Mouse (Mus musculus) ES-CJ7 (cell line): ENCODE results near the gene Tgfbr2.

Experiments used
- DNase-seq: peaks from one replicate; pipeline ENCODE4 v3.0.0; 2011; ENCODE audit warnings: low read depth, low spot score

Tgfbr2 gene

DNA sequence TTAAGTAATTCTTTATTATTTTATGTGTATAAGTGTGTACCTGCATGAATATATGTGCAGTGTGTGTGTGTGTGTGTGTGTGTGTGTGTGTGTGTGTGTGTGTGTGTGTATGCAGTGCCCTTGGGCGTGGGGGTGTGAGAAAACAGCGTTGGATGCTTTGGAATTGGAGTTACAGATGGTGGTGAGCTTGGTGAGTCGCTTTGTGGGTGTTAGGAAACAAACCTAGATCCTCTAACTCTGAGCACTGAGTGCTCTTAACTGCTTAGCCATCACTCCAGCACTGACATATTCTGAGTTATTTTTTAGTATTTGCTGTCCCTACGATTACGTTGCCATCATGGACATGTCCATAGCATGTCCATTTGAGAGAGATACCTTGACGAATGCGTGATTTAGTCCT is 59.3 kb downstream of the Tgfbr2 start:
- no peak for DNase-seq

DNA sequence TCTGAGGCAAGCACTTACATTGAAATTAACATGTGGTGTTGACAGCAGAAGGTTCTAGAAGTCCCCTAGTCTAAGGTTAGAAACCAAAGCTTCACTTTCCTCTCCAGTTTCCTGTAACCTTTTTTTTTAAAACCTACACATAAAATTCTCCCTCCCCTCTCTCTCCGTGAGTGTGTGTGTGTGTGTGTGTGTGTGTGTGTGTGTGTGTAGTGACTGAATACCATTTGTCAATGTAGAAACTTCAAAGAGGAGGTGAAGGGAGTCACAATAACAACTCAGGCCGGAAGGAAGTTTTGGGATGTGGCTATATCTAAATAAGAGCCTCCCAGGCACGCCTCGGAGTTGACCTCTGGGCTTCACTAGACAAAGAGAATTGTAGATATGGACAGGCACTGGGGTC is 60.8 kb downstream of the Tgfbr2 start:
- no peak for DNase-seq

DNA sequence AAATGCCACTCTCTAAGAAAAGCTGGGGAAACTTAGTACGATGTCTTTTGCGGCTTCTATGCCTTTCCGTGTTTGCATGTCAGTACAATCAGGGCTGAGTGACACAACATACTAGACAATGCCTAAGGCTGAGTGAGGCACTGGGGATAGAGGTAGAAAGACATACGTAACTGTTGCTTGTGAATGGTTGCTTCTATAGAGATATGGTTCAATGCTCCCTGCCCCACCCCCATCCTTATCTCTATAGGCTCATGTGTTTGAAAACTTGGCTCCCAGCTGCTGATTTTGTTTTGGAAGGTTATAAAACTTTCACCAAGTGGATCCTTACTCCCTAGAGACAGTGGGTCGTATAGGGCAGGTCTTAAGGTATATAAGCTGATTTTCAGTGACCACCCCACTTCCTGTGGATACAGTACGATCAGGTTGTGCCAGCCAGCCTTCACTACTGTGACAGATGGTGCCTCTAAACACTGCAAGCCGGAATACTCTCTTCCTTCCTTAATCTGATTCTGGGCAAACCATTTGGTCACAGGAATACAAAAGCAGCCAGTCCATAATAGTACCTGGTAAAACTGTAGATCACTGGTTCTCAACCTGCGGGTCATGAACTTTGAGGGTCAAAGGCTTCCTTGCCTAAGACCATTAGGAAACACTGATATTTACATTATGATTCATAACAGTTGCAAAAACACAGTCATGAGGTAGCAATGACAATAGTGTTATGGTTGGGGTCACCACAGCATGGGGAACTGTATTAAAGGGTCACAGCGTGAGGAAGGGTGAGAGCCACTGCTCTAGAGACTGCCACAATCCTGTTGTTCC is 63.8 kb downstream of the Tgfbr2 start:
- DNase-seq: no peak

DNA sequence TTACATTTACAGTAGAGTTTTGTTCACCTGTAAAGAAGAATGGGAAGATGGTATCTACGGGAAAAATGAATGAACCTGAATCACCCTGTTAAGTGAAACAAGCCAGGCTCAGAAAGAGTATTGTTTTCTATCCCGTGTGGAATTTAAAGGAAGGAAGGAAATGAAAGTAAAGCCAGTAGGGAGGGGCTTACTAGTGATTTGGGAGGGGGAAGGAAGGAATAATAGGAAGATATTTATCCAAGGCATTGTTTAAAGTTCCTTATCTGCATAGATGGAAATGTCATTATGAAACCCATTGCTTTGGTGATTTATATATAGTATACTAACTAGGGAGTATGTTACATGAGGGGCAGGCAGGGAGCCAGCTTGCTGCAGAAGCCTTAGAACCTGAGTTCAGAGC is 66.4 kb downstream of the Tgfbr2 start:
- no peak for DNase-seq

DNA sequence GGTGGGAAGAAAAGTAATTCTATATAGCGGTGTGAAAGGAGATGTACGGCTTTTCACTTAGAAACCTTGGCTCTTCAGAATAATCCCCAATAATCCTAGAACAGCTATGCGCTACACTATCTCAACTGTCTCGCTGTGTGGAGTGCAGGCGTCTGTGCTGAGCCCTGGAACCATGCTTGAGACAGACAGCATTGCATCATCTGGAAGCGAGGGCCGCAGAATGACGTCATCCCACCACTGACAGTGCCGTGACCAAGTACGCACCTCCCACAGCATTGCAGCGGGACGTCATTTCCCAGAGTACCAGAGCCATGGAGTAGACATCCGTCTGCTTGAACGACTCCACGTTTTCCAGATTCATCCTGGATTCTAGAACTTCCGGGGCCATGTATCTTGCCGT is 70.4 kb downstream of the Tgfbr2 start:
- no peak for DNase-seq

DNA sequence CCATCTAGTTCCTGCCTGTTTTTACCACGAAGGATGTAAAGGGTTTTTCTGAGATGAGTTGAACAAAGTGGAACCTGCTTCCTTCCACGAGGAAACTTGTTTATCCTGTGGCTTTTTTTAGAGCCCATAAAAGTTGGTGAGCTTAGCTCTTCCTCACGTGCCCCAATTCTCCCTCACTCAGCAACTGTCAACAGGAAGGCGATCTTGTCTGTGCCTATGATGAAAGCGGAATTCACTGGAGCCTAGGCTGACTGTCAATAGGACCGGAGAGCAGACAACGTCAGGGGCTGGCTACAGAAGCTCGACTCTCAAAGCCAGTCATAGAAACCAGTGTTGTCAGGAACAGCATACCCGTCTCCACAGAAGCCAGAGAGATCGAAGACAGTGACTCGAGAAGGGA is 73.3 kb downstream of the Tgfbr2 start:
- no peak for DNase-seq

DNA sequence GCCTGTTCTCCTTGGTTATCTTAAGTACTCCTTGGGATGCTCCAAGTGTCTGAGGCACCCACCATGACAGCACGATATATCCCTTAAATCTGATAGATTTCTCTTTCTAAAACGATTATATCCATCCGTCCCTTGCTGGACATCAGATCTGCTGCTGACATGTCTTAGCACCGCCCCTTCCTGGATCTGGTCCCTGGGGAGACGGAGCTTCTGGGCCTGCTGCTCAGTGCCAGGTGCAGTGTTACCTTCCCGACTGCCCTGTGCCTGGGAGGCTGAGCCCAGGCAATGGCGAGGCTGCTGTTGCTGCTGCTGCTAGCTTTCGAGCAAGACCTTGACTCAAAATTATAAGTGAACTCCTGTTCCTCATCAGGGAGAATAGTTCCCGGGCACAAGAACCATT is 75.1 kb downstream of the Tgfbr2 start:
- no peak for DNase-seq

DNA sequence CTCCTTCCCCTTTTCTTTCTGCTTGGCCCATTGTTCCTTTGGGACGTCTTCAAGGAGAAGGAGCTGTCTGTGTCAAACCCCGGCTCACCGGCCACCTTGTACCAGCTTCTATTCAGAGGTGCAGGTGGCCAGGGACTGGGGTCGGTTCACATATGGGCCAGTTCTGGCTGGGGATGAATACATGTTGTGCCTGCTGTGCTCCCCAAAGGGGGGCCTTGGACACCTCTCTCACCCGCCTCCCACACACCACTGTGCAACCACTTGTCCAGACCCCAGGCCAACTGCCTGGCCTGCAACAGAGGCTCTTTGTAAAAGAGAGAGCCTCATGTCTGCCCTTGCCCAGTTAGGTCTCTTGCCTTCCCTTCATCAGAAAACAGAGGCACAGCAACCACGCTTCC is 75.6 kb downstream of the Tgfbr2 start:
- DNase-seq: no peak

DNA sequence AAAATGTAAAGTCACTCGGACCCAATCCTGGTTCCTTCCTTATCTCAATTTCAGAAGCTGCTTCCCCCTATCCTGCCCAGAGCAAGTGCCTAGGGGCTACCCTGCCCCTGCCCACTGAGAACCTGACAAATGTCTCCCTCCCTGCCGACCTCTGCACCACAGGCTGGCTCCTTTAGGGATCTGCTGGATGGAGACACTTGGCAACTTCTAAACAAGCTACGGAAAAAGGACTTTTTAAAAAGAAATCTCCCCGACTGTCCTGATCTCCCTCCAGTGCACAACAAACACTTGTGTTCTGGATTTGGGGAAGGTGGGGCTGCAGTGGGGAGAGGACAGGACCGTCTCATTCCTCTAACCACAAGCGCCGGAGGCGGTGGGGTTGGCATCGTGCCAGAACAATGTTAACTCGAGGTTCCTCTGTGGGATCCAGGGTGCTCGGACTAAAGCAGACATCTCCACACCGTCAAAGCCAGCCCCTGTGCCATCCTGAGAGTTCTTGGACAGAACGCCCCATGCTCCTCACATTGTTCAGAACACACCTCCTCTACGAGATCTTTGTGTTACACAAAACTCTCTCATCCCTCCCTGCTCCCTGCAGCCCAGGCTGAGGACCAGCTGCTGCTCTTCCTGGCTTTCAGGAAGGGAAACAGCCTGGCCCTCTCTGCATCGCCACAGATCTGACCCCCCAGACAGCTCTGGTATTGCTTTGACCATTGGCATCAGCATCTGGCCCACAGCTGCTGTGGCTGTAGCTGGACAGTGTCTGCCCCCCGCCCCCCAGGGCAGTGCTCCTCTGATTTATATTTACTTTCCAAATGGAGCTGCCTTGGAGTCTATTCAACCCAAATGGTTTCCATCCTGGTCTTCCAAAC is 76.2 kb downstream of the Tgfbr2 start:
- no peak for DNase-seq

DNA sequence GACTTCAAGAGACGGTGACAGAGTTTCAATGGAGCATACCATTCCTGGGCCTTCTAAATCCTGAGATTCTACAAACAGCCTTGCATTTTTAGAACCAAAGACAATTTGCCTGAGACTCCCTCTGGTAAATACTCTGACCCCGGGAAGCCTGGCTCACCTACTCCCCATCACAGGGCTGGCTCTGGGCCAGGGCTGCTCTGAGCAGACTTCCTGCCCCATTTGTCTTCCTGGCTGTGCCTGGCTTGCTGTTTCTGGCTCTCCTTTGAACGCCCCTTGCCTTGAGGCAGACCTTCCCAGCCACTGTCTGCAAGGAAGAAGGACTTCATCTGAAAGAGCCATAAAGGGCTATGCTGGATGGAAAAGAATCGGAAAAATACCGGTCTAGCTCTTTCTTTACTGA is 83.2 kb downstream of the Tgfbr2 start:
- DNase-seq: no peak

DNA sequence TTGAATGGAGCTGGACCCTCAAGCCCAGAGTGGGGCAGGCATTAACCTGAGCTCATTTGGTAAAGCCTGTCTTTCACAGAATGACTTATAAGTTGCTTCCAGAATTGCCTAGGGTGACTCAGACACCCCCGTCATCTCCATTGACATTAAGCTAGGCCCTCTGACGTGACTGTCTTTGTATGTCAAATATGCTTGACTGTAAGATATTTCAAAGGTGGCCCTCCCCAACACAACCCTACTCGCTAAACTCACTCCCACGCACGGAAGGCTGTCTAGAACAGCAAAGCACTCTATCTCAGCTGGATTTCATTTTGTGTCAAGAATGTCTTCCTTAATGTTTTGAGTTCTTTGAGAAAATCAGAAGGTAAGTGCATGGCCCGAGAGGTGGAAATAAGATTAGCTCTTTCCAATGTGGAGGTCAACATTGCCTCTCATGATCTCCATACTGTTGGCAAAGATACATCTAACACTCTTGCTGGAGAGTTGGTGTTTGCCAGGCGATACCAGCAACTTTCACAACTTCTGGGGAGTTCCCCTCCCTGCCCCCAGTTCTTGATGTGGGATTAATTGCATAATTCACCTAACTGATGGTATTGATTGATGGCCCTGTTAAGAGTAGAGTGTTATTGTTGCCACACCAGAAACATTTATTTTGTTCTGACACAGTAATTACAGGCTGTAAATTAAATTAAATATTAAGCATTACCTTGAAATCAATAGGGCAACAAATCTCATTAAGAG is 83.9 kb downstream of the Tgfbr2 start:
- no peak for DNase-seq

DNA sequence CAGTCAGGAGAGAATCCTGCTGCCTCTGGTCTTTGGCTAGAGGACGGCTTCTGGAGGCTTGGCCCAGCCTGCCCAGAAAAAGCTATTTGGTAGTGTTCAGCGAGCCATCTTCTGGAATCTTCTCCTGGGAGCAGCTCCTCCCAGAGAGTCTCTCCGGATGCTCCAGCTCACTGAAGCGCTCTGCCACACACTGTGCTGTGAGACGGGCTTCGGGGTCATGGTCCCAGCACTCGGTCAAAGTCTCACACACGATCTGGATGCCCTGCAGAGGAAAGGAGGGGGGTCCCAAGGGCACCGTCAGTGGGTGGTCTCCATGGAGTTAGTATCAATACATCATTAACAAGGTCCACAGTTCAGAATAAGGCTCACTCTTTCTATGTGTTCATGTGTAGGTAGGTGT is 84.9 kb downstream of the Tgfbr2 start:
- DNase-seq: no peak

DNA sequence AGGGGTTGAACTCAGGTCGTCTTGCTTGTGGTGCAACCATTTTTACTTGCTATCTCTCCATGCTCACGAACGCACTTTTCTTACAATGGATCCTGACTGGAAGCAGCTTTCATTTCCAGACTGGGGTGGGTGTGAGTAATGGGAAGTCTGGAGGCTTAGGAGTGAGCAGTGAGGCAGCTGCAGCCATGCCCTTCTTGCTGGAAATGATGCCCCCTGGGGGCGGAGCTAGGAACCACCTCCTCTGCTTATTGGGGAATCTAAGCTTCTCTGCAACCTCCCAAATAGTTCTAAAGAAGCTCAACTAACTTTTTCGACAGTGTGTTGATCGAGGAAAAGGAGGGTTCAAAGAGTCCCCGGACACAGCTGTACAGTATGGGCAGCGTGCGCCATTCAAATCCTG is 86.2 kb downstream of the Tgfbr2 start:
- DNase-seq: peak; percentile 23

DNA sequence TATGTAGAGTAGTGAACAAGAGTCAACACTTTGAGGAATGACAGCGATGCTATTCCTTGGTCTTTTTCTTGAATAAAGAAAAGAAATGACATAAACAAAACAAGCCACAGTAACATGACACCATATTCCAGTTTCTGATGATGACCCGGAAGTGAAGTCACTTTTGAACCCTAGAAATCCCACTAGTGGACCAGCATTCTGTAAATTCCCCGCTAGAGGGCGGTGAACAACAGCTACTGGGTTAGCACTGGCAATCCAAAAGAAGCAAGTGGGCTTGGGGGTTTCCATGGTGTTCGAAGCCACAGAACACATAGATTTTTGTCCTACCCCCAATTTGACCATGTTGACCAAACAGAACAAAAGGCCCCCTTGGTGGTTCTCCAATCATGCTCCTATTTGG is 87.3 kb downstream of the Tgfbr2 start:
- DNase-seq: peak; percentile 79

DNA sequence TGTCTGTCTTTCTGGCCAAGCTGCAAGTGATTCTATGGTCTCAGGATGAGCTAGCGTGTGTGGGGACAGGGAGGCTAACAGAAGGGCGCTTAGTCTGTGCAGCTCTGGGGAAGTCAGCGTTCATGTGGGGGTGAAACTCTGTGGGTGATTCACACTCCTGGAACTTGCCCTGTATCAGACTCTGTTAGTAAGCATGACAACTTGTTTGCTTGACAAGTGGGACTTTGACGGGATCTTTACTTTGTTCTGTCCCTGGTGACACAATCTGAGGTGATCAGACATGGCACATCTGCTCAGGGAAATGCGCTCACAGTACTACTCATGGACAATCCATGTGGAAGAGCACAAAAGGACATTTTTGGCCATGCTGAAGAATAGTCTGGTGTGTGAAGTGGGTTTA is 87.9 kb downstream of the Tgfbr2 start:
- no peak for DNase-seq

DNA sequence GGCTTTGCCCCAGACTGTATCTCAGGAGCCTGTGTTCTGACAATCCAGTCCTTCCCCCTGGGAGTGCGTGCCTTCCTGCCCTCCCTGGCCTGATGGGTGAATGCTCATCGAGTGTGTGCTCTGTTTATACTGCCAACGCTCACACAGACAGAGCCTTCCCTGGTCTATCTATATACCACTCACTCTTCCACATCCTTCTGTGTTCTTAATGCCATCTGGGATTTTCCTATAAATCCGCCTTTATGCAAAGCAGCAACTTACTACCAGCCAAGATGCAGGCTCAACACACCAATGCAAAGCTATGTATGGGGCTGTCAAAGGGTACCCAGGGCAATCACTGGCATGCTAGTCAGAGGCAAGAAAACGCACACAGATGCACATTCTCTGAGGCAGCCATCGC is 89.2 kb downstream of the Tgfbr2 start:
- no peak for DNase-seq

DNA sequence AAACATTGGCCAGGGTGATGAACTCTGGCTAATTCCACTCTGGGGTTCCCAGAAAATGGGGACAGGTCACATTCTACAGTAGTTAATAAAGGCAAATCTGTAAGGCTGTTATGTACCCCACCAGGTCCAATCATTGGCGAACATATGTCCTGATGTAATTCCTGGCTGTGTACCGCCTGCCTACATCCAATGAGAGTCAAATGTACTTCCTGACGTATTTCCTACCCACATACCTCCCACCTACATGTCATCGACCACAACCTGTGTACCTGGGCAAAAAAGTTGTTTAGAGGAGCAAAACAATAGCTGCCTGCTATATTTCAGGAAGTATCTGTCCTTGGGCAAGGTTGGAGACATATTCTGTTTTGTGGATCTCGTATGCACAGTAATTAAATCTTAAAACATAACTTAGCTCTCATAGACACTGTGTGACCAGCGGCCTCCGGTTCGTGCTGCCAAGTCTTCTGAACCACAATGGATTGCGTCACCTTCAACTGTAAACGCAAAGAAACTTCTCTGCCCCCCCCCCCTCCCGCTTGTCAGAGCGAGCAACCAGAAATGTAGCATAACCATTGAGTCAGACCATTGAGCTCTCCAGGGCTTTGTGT is 90.7 kb downstream of the Tgfbr2 start:
- DNase-seq: no peak

DNA sequence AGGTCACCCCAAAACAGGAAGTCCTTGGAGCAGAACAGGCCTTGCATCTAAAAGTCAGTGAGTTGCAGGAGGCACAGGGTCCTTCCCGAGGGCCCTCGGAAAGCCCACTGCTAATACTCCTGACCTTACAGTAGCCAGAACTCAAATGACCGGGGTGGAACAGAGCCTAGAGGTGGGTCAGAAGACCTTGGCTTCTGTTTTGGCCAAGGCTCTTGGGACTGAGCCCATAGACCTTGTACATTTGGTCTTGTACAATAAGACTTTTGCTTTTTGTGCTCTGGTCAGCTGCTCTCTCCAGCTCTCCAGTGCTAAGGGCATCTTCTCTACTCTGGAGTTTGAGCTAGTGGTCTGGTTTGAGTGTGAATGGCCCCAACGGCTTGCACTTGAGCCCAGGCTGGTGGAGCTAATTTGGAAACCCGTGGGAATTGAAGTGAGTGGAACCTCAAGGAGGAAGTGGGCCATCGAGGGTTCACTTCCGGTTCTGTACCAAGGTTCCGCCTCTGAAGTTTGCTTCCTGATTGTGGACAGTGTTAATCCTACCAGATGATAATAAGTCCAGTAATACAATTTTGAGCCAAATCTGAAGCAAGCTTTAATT is 91.3 kb downstream of the Tgfbr2 start:
- no peak for DNase-seq

DNA sequence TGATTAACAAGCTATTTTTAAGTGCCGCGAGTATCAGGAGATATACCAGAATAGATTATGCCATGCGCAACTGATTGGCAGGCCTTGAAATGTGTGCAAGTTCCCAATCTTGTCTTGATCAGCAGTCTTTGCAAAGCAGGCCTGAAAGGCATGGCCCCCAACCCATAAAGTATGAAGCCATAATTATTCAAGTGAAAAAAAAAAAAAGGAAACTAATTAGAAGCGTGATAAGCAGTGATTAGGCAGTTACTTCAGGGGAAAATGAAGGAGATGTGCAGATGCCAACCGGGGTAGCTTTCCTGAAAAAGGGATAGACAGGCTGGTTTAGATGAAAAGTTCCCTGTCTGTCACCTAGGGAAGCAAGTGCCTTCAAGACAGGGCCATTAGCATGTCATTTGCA is 91.9 kb downstream of the Tgfbr2 start:
- DNase-seq: no peak

DNA sequence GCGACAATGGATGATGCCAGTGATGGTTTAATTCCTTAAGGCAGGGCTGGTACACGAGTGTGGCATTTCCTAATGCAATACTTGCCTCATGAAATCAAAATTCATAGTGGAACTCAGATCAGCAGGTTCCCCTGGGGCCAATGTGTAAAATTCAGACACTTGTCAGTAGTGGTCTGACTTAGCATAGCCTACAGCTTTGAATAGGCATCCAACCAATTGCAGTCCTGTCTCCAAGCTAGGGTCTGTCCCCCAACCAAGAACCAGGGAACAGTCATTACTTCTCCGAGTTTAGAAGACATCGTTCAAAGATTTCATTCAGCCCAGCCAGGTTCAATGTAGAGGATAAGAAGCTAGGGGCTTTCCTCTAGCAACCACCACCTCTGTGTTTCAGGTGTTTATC is 93.4 kb downstream of the Tgfbr2 start:
- no peak for DNase-seq

DNA sequence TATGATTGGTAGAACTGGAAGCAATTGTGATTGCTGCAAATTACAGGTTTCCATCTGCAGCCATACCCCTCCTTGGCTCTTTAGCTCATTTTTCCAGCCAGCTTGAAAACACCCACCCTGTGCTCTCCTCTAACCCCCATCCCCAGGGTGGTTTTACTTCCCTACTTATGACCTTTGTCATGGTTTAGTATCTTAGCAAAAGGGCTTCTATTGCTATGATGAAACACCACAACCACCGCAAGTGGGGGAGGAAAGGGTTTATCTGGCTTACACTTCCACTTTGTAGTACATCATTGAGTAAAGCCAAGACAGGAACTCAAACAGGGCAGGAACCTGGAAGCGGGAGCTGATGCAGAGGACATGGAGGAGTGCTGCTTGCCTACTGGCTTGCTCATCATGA is 97.7 kb downstream of the Tgfbr2 start:
- DNase-seq: no peak

DNA sequence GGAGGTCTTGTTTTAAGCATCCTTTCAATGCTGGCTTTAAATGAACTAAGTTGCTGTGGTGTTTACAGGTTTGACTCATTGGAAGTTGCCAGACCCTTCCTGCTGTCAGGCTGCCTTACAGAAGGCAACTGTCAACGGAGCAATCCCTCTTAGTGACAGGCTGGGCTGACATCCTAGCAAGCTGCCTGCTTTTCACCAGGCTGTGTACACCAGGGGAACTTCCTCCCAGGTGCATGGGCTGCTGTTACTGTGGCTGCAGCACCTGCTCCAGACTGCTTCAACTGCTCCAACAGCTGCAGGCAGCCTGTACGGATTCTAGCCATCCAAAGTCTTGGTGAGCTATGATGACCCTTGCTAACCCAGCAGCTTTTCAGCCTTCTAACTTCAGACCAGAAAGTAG is 98.2 kb downstream of the Tgfbr2 start:
- no peak for DNase-seq
